Mouse (Mus musculus): ENCODE results near the gene Vangl2. TPM values are rescaled to one million over a fixed set of nuclear protein-coding genes. Genes with fewer than 3 reads are reported as not detected.

Vangl2 gene
- polyA plus RNA-seq, 1 experiment from 2014 or later = 28.6 TPM

GRCm38 (mm10) chr1:172062101-172062500, 33.9 kb upstream of the Vangl2 start:
- H3K36me3 ChIP-seq (replicated peaks; ENCODE audit: control insufficient read depth, insufficient read depth, low read depth, low read length) = peaks cover 6% of the 10 kb centered on the region
- no peak overlapping the region for H3K27ac ChIP-seq (replicated peaks; ENCODE audit: low read depth, low read length)
- 80% methylated on average over 2 of the region's 2 CpGs for WGBS
- no peaks in the 10 kb centered on the region for H3K9me3 ChIP-seq (replicated peaks; ENCODE audit: control insufficient read depth, low read length)
- no peak for ATAC-seq (replicated peaks; ENCODE audit: insufficient number of reproducible peaks, low FRiP score, low TSS enrichment, low read depth)
- no peak overlapping the region for H3K4me3 ChIP-seq (ENCODE audit: low read depth, low read length)
- H3K4me2 ChIP-seq (ENCODE audit: low read depth, low read length) = no peak overlapping the region
- no peak overlapping the region for H3K9ac ChIP-seq (replicated peaks; ENCODE audit: low read length)
- no peaks in the 10 kb centered on the region for H3K4me1 ChIP-seq (ENCODE audit: control insufficient read depth, insufficient read depth, low read length)
- no peaks in the 10 kb centered on the region for H3K27me3 ChIP-seq (ENCODE audit: control insufficient read depth, insufficient read depth, low read length)
- DNase-seq (ENCODE audit: low spot score) = no peak

GRCm38 (mm10) chr1:172061217-172061616, 33.0 kb upstream of the Vangl2 start:
- Histone ChIP-seq H3K4me3 (ENCODE audit: low read depth, low read length) (no peak overlapping the region), H3K9ac (replicated peaks; ENCODE audit: low read length) (no peak overlapping the region), H3K9me3 (replicated peaks; ENCODE audit: control insufficient read depth, low read length) (no peaks in the 10 kb centered on the region), H3K36me3 (replicated peaks; ENCODE audit: control insufficient read depth, insufficient read depth, low read depth, low read length) (peaks cover 2% of the 10 kb centered on the region; the same call in 1 of the 2 replicates), H3K27ac (replicated peaks; ENCODE audit: low read depth, low read length) (peak overlapping the region; percentile 20; the same call in 1 of the 2 replicates), H3K4me1 (ENCODE audit: control insufficient read depth, insufficient read depth, low read length) (no peaks in the 10 kb centered on the region), H3K4me2 (ENCODE audit: low read depth, low read length) (no peak overlapping the region), H3K27me3 (ENCODE audit: control insufficient read depth, insufficient read depth, low read length) (peaks cover 4% of the 10 kb centered on the region)
- 25% methylated on average over 8 of the region's 8 CpGs for WGBS
- no peak for DNase-seq (ENCODE audit: low spot score)
- ATAC-seq (replicated peaks; ENCODE audit: insufficient number of reproducible peaks, low FRiP score, low TSS enrichment, low read depth) = 0 out of 2 replicates have a peak, but pooled peaks have one; percentile 17

- DNase-seq (ENCODE audit: low spot score) = no peak
- Histone ChIP-seq H3K27ac (replicated peaks; ENCODE audit: low read depth, low read length) (peak overlapping the region; percentile 20; the same call in 1 of the 2 replicates), H3K4me1 (ENCODE audit: control insufficient read depth, insufficient read depth, low read length) (no peaks in the 10 kb centered on the region), H3K27me3 (ENCODE audit: control insufficient read depth, insufficient read depth, low read length) (peaks cover 7% of the 10 kb centered on the region), H3K4me2 (ENCODE audit: low read depth, low read length) (no peak overlapping the region), H3K36me3 (replicated peaks; ENCODE audit: control insufficient read depth, insufficient read depth, low read depth, low read length) (no peaks in the 10 kb centered on the region), H3K9me3 (replicated peaks; ENCODE audit: control insufficient read depth, low read length) (no peaks in the 10 kb centered on the region), H3K4me3 (ENCODE audit: low read depth, low read length) (no peak overlapping the region), H3K9ac (replicated peaks; ENCODE audit: low read length) (no peak overlapping the region)
- peak; percentile 54 for ATAC-seq (replicated peaks; ENCODE audit: insufficient number of reproducible peaks, low FRiP score, low TSS enrichment, low read depth)
- WGBS = 40% methylated on average over 4 of the region's 4 CpGs
These were observed 32.4 kb upstream of the Vangl2 start for GRCm38 (mm10) chr1:172060659-172061058.

GRCm38 (mm10) chr1:172058874-172059273, 30.6 kb upstream of the Vangl2 start:
- H3K4me3 ChIP-seq (ENCODE audit: low read depth, low read length) = no peak overlapping the region
- ATAC-seq (replicated peaks; ENCODE audit: insufficient number of reproducible peaks, low FRiP score, low TSS enrichment, low read depth) = no peak
- H3K36me3 ChIP-seq (replicated peaks; ENCODE audit: control insufficient read depth, insufficient read depth, low read depth, low read length) = no peaks in the 10 kb centered on the region
- peaks cover 13% of the 10 kb centered on the region for H3K27me3 ChIP-seq (ENCODE audit: control insufficient read depth, insufficient read depth, low read length)
- no peak overlapping the region for H3K4me2 ChIP-seq (ENCODE audit: low read depth, low read length)
- no peaks in the 10 kb centered on the region for H3K4me1 ChIP-seq (ENCODE audit: control insufficient read depth, insufficient read depth, low read length)
- peak overlapping the region; percentile 41; the same call in 1 of the 2 replicates for H3K27ac ChIP-seq (replicated peaks; ENCODE audit: low read depth, low read length)
- no peaks in the 10 kb centered on the region for H3K9me3 ChIP-seq (replicated peaks; ENCODE audit: control insufficient read depth, low read length)
- no peak overlapping the region for H3K9ac ChIP-seq (replicated peaks; ENCODE audit: low read length)
- DNase-seq (ENCODE audit: low spot score) = no peak
- WGBS = 54% methylated on average over 7 of the region's 7 CpGs

GRCm38 (mm10) chr1:172058321-172058720, 30.1 kb upstream of the Vangl2 start:
- Histone ChIP-seq H3K4me2 (ENCODE audit: low read depth, low read length) (no peak overlapping the region), H3K4me3 (ENCODE audit: low read depth, low read length) (no peak overlapping the region), H3K9ac (replicated peaks; ENCODE audit: low read length) (peak overlapping the region; percentile 32; the same call in 1 of the 2 replicates), H3K36me3 (replicated peaks; ENCODE audit: control insufficient read depth, insufficient read depth, low read depth, low read length) (no peaks in the 10 kb centered on the region), H3K27me3 (ENCODE audit: control insufficient read depth, insufficient read depth, low read length) (peaks cover 19% of the 10 kb centered on the region), H3K4me1 (ENCODE audit: control insufficient read depth, insufficient read depth, low read length) (peaks cover 3% of the 10 kb centered on the region; the same call in 1 of the 2 replicates), H3K9me3 (replicated peaks; ENCODE audit: control insufficient read depth, low read length) (no peaks in the 10 kb centered on the region), H3K27ac (replicated peaks; ENCODE audit: low read depth, low read length) (0 out of 2 replicates have a peak overlapping the region, but pooled peaks have one; percentile 8)
- 64% methylated on average over 6 of the region's 6 CpGs for WGBS
- DNase-seq (ENCODE audit: low spot score) = no peak
- no peak for ATAC-seq (replicated peaks; ENCODE audit: insufficient number of reproducible peaks, low FRiP score, low TSS enrichment, low read depth)

GRCm38 (mm10) chr1:172057491-172057921, 29.3 kb upstream of the Vangl2 start, which contains the start of gene Nhlh1:
Gene Nhlh1 (minus strand): TSS chr1:172057573.
- H3K4me1 ChIP-seq (ENCODE audit: control insufficient read depth, insufficient read depth, low read length) = peaks cover 3% of the 10 kb centered on the region; the same call in 1 of the 2 replicates
- DNase-seq (ENCODE audit: low spot score) (peak; percentile 37), ATAC-seq (replicated peaks; ENCODE audit: insufficient number of reproducible peaks, low FRiP score, low TSS enrichment, low read depth) (peak; percentile 67)
- H3K9ac ChIP-seq (replicated peaks; ENCODE audit: low read length) = peak within 1 kb of the TSS; percentile 32
- no peak within 1 kb of the TSS for H3K4me2 ChIP-seq (ENCODE audit: low read depth, low read length)
- H3K4me3 ChIP-seq (ENCODE audit: low read depth, low read length) = peak within 1 kb of the TSS; percentile 5; the same call in 1 of the 2 replicates
- no peaks in the 10 kb centered on the region for H3K9me3 ChIP-seq (replicated peaks; ENCODE audit: control insufficient read depth, low read length)
- WGBS = 25% methylated on average over 2 of the region's 2 CpGs
- H3K27me3 ChIP-seq (ENCODE audit: control insufficient read depth, insufficient read depth, low read length) = peaks cover 23% of the 10 kb centered on the region
- no peaks in the 10 kb centered on the region for H3K36me3 ChIP-seq (replicated peaks; ENCODE audit: control insufficient read depth, insufficient read depth, low read depth, low read length)
- H3K27ac ChIP-seq (replicated peaks; ENCODE audit: low read depth, low read length) = 0 out of 2 replicates have a peak within 1 kb of the TSS, but pooled peaks have one; percentile 8

- no peak overlapping the region for H3K4me2 ChIP-seq (ENCODE audit: low read depth, low read length)
- H3K9ac ChIP-seq (replicated peaks; ENCODE audit: low read length) = no peak overlapping the region
- ATAC-seq (replicated peaks; ENCODE audit: insufficient number of reproducible peaks, low FRiP score, low TSS enrichment, low read depth) (no peak), DNase-seq (ENCODE audit: low spot score) (no peak)
- H3K4me1 ChIP-seq (ENCODE audit: control insufficient read depth, insufficient read depth, low read length) = peaks cover 3% of the 10 kb centered on the region; the same call in 1 of the 2 replicates
- peak overlapping the region; percentile 10 for H3K4me3 ChIP-seq (ENCODE audit: low read depth, low read length)
- no peak overlapping the region for H3K27ac ChIP-seq (replicated peaks; ENCODE audit: low read depth, low read length)
- H3K36me3 ChIP-seq (replicated peaks; ENCODE audit: control insufficient read depth, insufficient read depth, low read depth, low read length) = no peaks in the 10 kb centered on the region
- no peaks in the 10 kb centered on the region for H3K9me3 ChIP-seq (replicated peaks; ENCODE audit: control insufficient read depth, low read length)
- peaks cover 28% of the 10 kb centered on the region for H3K27me3 ChIP-seq (ENCODE audit: control insufficient read depth, insufficient read depth, low read length)
- WGBS = 82% methylated on average over 4 of the region's 4 CpGs
These were observed 28.0 kb upstream of the Vangl2 start for GRCm38 (mm10) chr1:172056251-172056650.

- Histone ChIP-seq H3K4me1 (ENCODE audit: control insufficient read depth, insufficient read depth, low read length) (peaks cover 3% of the 10 kb centered on the region), H3K27me3 (ENCODE audit: control insufficient read depth, insufficient read depth, low read length) (peaks cover 28% of the 10 kb centered on the region), H3K36me3 (replicated peaks; ENCODE audit: control insufficient read depth, insufficient read depth, low read depth, low read length) (no peaks in the 10 kb centered on the region), H3K27ac (replicated peaks; ENCODE audit: low read depth, low read length) (no peak overlapping the region), H3K4me3 (ENCODE audit: low read depth, low read length) (peak overlapping the region; percentile 31), H3K9me3 (replicated peaks; ENCODE audit: control insufficient read depth, low read length) (no peaks in the 10 kb centered on the region), H3K4me2 (ENCODE audit: low read depth, low read length) (peak overlapping the region; percentile 64), H3K9ac (replicated peaks; ENCODE audit: low read length) (peak overlapping the region; percentile 51)
- no peak for ATAC-seq (replicated peaks; ENCODE audit: insufficient number of reproducible peaks, low FRiP score, low TSS enrichment, low read depth)
- WGBS = 2% methylated on average over 42 of the region's 42 CpGs
- DNase-seq (ENCODE audit: low spot score) = peak; percentile 26
These were observed 25.5 kb upstream of the Vangl2 start for GRCm38 (mm10) chr1:172053541-172054440.
